Mouse (Mus musculus): Measurements from ENCODE around the gene Fzd9. TPM values are rescaled to one million over a fixed set of nuclear protein-coding genes. Genes with fewer than 3 reads are reported as not detected.
"Not testable (repeated sequence)": the region's sequence is repeated elsewhere in the genome, so short reads cannot be mapped to it uniquely, and the experiment has no call there.

Fzd9 gene
- polyA plus RNA-seq, 1 experiment from 2014 or later, result 21.6 TPM

- no peak overlapping the region for H3K4me3 ChIP-seq (ENCODE audit: low read depth, low read length)
- no peaks in the 10 kb centered on the region for H3K27me3 ChIP-seq (replicated peaks; ENCODE audit: control insufficient read depth, insufficient read depth, low read length)
- WGBS, result 80% methylated on average over 11 of the region's 12 CpGs
- H3K9ac ChIP-seq (ENCODE audit: low read depth, low read length), result no peak overlapping the region
- no peak overlapping the region for H3K4me2 ChIP-seq (ENCODE audit: low read depth, low read length)
- DNase-seq (ENCODE audit: low spot score) (no peak), ATAC-seq (ENCODE audit: low read depth) (no peak)
- no peaks in the 10 kb centered on the region for H3K9me3 ChIP-seq (ENCODE audit: control insufficient read depth, low read length)
- no peaks in the 10 kb centered on the region for H3K4me1 ChIP-seq (ENCODE audit: control insufficient read depth, insufficient read depth, low read length)
- peaks cover 99% of the 10 kb centered on the region for H3K36me3 ChIP-seq (ENCODE audit: control insufficient read depth, insufficient read depth, low read length)
- no peak overlapping the region for H3K27ac ChIP-seq (replicated peaks; ENCODE audit: low read depth, low read length)
Measured at GRCm38 (mm10) chr5:135242136-135242535, 8.9 kb downstream of the Fzd9 start.

- ATAC-seq (ENCODE audit: low read depth), result no peak
- H3K27ac ChIP-seq (replicated peaks; ENCODE audit: low read depth, low read length), result no peak overlapping the region
- peaks cover 99% of the 10 kb centered on the region for H3K36me3 ChIP-seq (ENCODE audit: control insufficient read depth, insufficient read depth, low read length)
Measured at GRCm38 (mm10) chr5:135241474-135241873, 9.6 kb downstream of the Fzd9 start.

GRCm38 (mm10) chr5:135238832-135239231 is 12.2 kb downstream of the Fzd9 start:
- no peaks in the 10 kb centered on the region for H3K4me1 ChIP-seq (ENCODE audit: control insufficient read depth, insufficient read depth, low read length)
- peaks cover 98% of the 10 kb centered on the region for H3K36me3 ChIP-seq (ENCODE audit: control insufficient read depth, insufficient read depth, low read length)
- H3K27me3 ChIP-seq (replicated peaks; ENCODE audit: control insufficient read depth, insufficient read depth, low read length), result no peaks in the 10 kb centered on the region
- DNase-seq (ENCODE audit: low spot score), result no peak
- no peak overlapping the region for H3K4me2 ChIP-seq (ENCODE audit: low read depth, low read length)
- H3K4me3 ChIP-seq (ENCODE audit: low read depth, low read length), result no peak overlapping the region
- no peak overlapping the region for H3K27ac ChIP-seq (replicated peaks; ENCODE audit: low read depth, low read length)
- no peak for ATAC-seq (ENCODE audit: low read depth)
- 75% methylated on average over 2 of the region's 2 CpGs for WGBS
- H3K9me3 ChIP-seq (ENCODE audit: control insufficient read depth, low read length), result no peaks in the 10 kb centered on the region
- H3K9ac ChIP-seq (ENCODE audit: low read depth, low read length), result no peak overlapping the region

More at GRCm38 (mm10) chr5:135241474-135241873, 9.6 kb downstream of the Fzd9 start:
- Histone ChIP-seq H3K27me3 (replicated peaks; ENCODE audit: control insufficient read depth, insufficient read depth, low read length) (no peaks in the 10 kb centered on the region), H3K4me1 (ENCODE audit: control insufficient read depth, insufficient read depth, low read length) (no peaks in the 10 kb centered on the region), H3K9ac (ENCODE audit: low read depth, low read length) (no peak overlapping the region), H3K9me3 (ENCODE audit: control insufficient read depth, low read length) (no peaks in the 10 kb centered on the region), H3K4me2 (ENCODE audit: low read depth, low read length) (no peak overlapping the region), H3K4me3 (ENCODE audit: low read depth, low read length) (no peak overlapping the region)
- DNase-seq (ENCODE audit: low spot score), result no peak
- WGBS, result 81% methylated on average over 1 of the region's 1 CpGs

- H3K9me3 ChIP-seq (ENCODE audit: control insufficient read depth, low read length), result no peaks in the 10 kb centered on the region
- ATAC-seq (ENCODE audit: low read depth) (no peak), DNase-seq (ENCODE audit: low spot score) (peak; percentile 75)
- no peaks in the 10 kb centered on the region for H3K27me3 ChIP-seq (replicated peaks; ENCODE audit: control insufficient read depth, insufficient read depth, low read length)
- H3K27ac ChIP-seq (replicated peaks; ENCODE audit: low read depth, low read length), result no peak overlapping the region
- H3K9ac ChIP-seq (ENCODE audit: low read depth, low read length), result no peak overlapping the region
- 34% methylated on average over 2 of the region's 2 CpGs for whole genome bisulfite sequencing
- peaks cover 98% of the 10 kb centered on the region for H3K36me3 ChIP-seq (ENCODE audit: control insufficient read depth, insufficient read depth, low read length)
- H3K4me3 ChIP-seq (ENCODE audit: low read depth, low read length), result no peak overlapping the region
- H3K4me2 ChIP-seq (ENCODE audit: low read depth, low read length), result no peak overlapping the region
- no peaks in the 10 kb centered on the region for H3K4me1 ChIP-seq (ENCODE audit: control insufficient read depth, insufficient read depth, low read length)
Measured at GRCm38 (mm10) chr5:135236571-135236970, 14.5 kb downstream of the Fzd9 start.

- Histone ChIP-seq H3K9ac (ENCODE audit: low read depth, low read length) (no peak overlapping the region), H3K4me1 (ENCODE audit: control insufficient read depth, insufficient read depth, low read length) (no peaks in the 10 kb centered on the region), H3K27me3 (replicated peaks; ENCODE audit: control insufficient read depth, insufficient read depth, low read length) (no peaks in the 10 kb centered on the region), H3K9me3 (ENCODE audit: control insufficient read depth, low read length) (no peaks in the 10 kb centered on the region), H3K27ac (replicated peaks; ENCODE audit: low read depth, low read length) (no peak overlapping the region), H3K4me3 (ENCODE audit: low read depth, low read length) (no peak overlapping the region), H3K36me3 (ENCODE audit: control insufficient read depth, insufficient read depth, low read length) (peaks cover 96% of the 10 kb centered on the region), H3K4me2 (ENCODE audit: low read depth, low read length) (no peak overlapping the region)
- ATAC-seq (ENCODE audit: low read depth), result no peak
- no peak for DNase-seq (ENCODE audit: low spot score)
- WGBS, result 88% methylated on average over 8 of the region's 8 CpGs
Measured at GRCm38 (mm10) chr5:135233166-135233920, 17.7 kb downstream of the Fzd9 start.

- no peak overlapping the region for H3K4me2 ChIP-seq (ENCODE audit: low read depth, low read length)
- 89% methylated on average over 4 of the region's 4 CpGs for WGBS
- H3K9ac ChIP-seq (ENCODE audit: low read depth, low read length), result no peak overlapping the region
- ATAC-seq (ENCODE audit: low read depth) (no peak), DNase-seq (ENCODE audit: low spot score) (no peak)
- H3K27ac ChIP-seq (replicated peaks; ENCODE audit: low read depth, low read length), result no peak overlapping the region
- no peaks in the 10 kb centered on the region for H3K4me1 ChIP-seq (ENCODE audit: control insufficient read depth, insufficient read depth, low read length)
- peaks cover 91% of the 10 kb centered on the region for H3K36me3 ChIP-seq (ENCODE audit: control insufficient read depth, insufficient read depth, low read length)
- no peak overlapping the region for H3K4me3 ChIP-seq (ENCODE audit: low read depth, low read length)
- H3K9me3 ChIP-seq (ENCODE audit: control insufficient read depth, low read length), result no peaks in the 10 kb centered on the region
- no peaks in the 10 kb centered on the region for H3K27me3 ChIP-seq (replicated peaks; ENCODE audit: control insufficient read depth, insufficient read depth, low read length)
Measured at GRCm38 (mm10) chr5:135230186-135230585, 20.8 kb downstream of the Fzd9 start.

- H3K27me3 ChIP-seq (replicated peaks; ENCODE audit: control insufficient read depth, insufficient read depth, low read length); H3K4me2 ChIP-seq (ENCODE audit: low read depth, low read length); H3K9ac ChIP-seq (ENCODE audit: low read depth, low read length); H3K27ac ChIP-seq (replicated peaks; ENCODE audit: low read depth, low read length); DNase-seq (ENCODE audit: low spot score); H3K4me3 ChIP-seq (ENCODE audit: low read depth, low read length); H3K4me1 ChIP-seq (ENCODE audit: control insufficient read depth, insufficient read depth, low read length); H3K9me3 ChIP-seq (ENCODE audit: control insufficient read depth, low read length); ATAC-seq (ENCODE audit: low read depth): not testable (repeated sequence)
- H3K36me3 ChIP-seq (ENCODE audit: control insufficient read depth, insufficient read depth, low read length), result peaks cover 90% of the 10 kb centered on the region
- WGBS, result 90% methylated on average over 4 of the region's 4 CpGs
Measured at GRCm38 (mm10) chr5:135225879-135226278, 25.2 kb downstream of the Fzd9 start.

- peak; percentile 71; the same call in 1 of the 2 replicates for ATAC-seq (ENCODE audit: low read depth)
- 81% methylated on average over 3 of the region's 3 CpGs for WGBS
- peaks cover 91% of the 10 kb centered on the region for H3K36me3 ChIP-seq (ENCODE audit: control insufficient read depth, insufficient read depth, low read length)
Measured at GRCm38 (mm10) chr5:135224169-135224568, 26.9 kb downstream of the Fzd9 start.

GRCm38 (mm10) chr5:135222066-135222465 is 29.0 kb downstream of the Fzd9 start:
- Histone ChIP-seq H3K9ac (ENCODE audit: low read depth, low read length) (no peak overlapping the region), H3K27ac (replicated peaks; ENCODE audit: low read depth, low read length) (no peak overlapping the region), H3K36me3 (ENCODE audit: control insufficient read depth, insufficient read depth, low read length) (peaks cover 93% of the 10 kb centered on the region), H3K4me3 (ENCODE audit: low read depth, low read length) (no peak overlapping the region), H3K4me1 (ENCODE audit: control insufficient read depth, insufficient read depth, low read length) (no peaks in the 10 kb centered on the region), H3K27me3 (replicated peaks; ENCODE audit: control insufficient read depth, insufficient read depth, low read length) (no peaks in the 10 kb centered on the region), H3K4me2 (ENCODE audit: low read depth, low read length) (no peak overlapping the region), H3K9me3 (ENCODE audit: control insufficient read depth, low read length) (no peaks in the 10 kb centered on the region)
- ATAC-seq (ENCODE audit: low read depth), result no peak
- DNase-seq (ENCODE audit: low spot score), result no peak
- WGBS, result 93% methylated on average over 7 of the region's 7 CpGs

More at GRCm38 (mm10) chr5:135224169-135224568, 26.9 kb downstream of the Fzd9 start:
- H3K27ac ChIP-seq (replicated peaks; ENCODE audit: low read depth, low read length), result no peak overlapping the region
- no peak overlapping the region for H3K9ac ChIP-seq (ENCODE audit: low read depth, low read length)
- H3K4me3 ChIP-seq (ENCODE audit: low read depth, low read length), result no peak overlapping the region
- peak; percentile 34 for DNase-seq (ENCODE audit: low spot score)
- no peaks in the 10 kb centered on the region for H3K9me3 ChIP-seq (ENCODE audit: control insufficient read depth, low read length)
- H3K27me3 ChIP-seq (replicated peaks; ENCODE audit: control insufficient read depth, insufficient read depth, low read length), result no peaks in the 10 kb centered on the region
- H3K4me1 ChIP-seq (ENCODE audit: control insufficient read depth, insufficient read depth, low read length), result no peaks in the 10 kb centered on the region
- H3K4me2 ChIP-seq (ENCODE audit: low read depth, low read length), result no peak overlapping the region

Measured in embryonic facial prominence, embryonic 14.5 days (tissue).